Mouse (Mus musculus) cerebellum, adult 2 months (tissue): Measurements from ENCODE around the gene Babam2.

Source experiments
- CTCF ChIP-seq: fragments of 200-500 bp; IDR thresholded peaks from 2 replicates; pipeline ENCODE4 v1.5.1; 2011; ENCODE audit warnings: low read depth, mild to moderate bottlenecking, control low read depth, low read length, moderate library complexity, borderline replicate concordance; ENCODE audit not compliant: insufficient read depth
- POLR2A ChIP-seq: fragments of 200-500 bp; IDR thresholded peaks from 2 replicates; pipeline ENCODE4 v1.6.1; 2011; ENCODE audit warnings: low read length, control low read depth, borderline replicate concordance; ENCODE audit not compliant: insufficient read depth

- TF ChIP-seq POLR2A = no peak
- no peak for TF ChIP-seq CTCF
Measured at GRCm38 (mm10) chr5:31920890-31921289, 223.4 kb downstream of the Babam2 start.
